In genomic region chr2:130556292-130556691, GRCm38 (mm10) we compare ENCODE assay signal across 26 mouse cellular contexts. TPM values are rescaled to one million over a fixed set of nuclear protein-coding genes. Genes with fewer than 3 reads are reported as not detected.
DNase-seq lines count a peak whose midpoint lies in the region; ATAC-seq lines count a peak whose summit lies in the region.
"Had no signal": no experiment of that assay in that cellular context is flagged by ENCODE, and none has a peak within 500 bp of the region (broad histone marks: within the 10 kb centered on the region; RNA-seq: fewer than 3 reads in every experiment).

No protein-coding gene starts in this region.

- peaks cover 36% of the 10 kb centered on the region for H3K36me3 ChIP-seq in kidney, embryonic 16.5 days (ENCODE audit: insufficient read depth, low read length)

- H3K27me3 ChIP-seq in kidney, embryonic 16.5 days (ENCODE audit: insufficient read depth, low read length): no peaks in the 10 kb centered on the region
- H3K27me3 ChIP-seq: CH12.LX; embryonic facial prominence, embryonic 12.5 days; forebrain, embryonic 13.5 days; forebrain, embryonic 15.5 days; Patski had no signal

- H3K4me2 ChIP-seq in kidney, embryonic 16.5 days (replicated peaks; ENCODE audit: low read depth, low read length): no peak overlapping the region
- H3K4me2 ChIP-seq: embryonic facial prominence, embryonic 12.5 days; forebrain, embryonic 13.5 days; forebrain, embryonic 15.5 days had no signal

- H3K4me1 ChIP-seq in kidney, embryonic 16.5 days (ENCODE audit: insufficient read depth, low read length): no peaks in the 10 kb centered on the region
- H3K4me1 ChIP-seq: embryonic facial prominence, embryonic 10.5 days; embryonic facial prominence, embryonic 12.5 days; forebrain, embryonic 13.5 days; forebrain, embryonic 15.5 days had no signal

- no peak overlapping the region for H3K9ac ChIP-seq in kidney, embryonic 16.5 days (replicated peaks; ENCODE audit: low read length)
- H3K9ac ChIP-seq: embryonic facial prominence, embryonic 12.5 days; forebrain, embryonic 13.5 days; forebrain, embryonic 15.5 days had no signal

- H3K27ac ChIP-seq in kidney, embryonic 16.5 days (ENCODE audit: low read length): no peak overlapping the region
- H3K27ac ChIP-seq: embryonic facial prominence, embryonic 10.5 days; embryonic facial prominence, embryonic 12.5 days; forebrain, embryonic 13.5 days; forebrain, embryonic 15.5 days had no signal

- ATAC-seq in kidney, embryonic 16.5 days (ENCODE audit: low FRiP score, low TSS enrichment): no peak
- ATAC-seq: activated CD4-positive, CD25-positive, alpha-beta regulatory T cell, adult 4 months; CD4-positive, CD25-positive, alpha-beta regulatory T cell, adult 4 months; forebrain, embryonic 13.5 days; forebrain, embryonic 15.5 days; Patski had no signal

- DNase-seq in kidney, adult 11 months: peak; percentile 27
- no peak for DNase-seq in kidney, postnatal 14 days
- peak; percentile 30 to 44 for DNase-seq in kidney, adult 8-10 months
- peak; percentile 25 to 46 for DNase-seq in kidney, postnatal 36 days
- no peak for DNase-seq in kidney, postnatal 10 days
- DNase-seq: adrenal gland, adult 8-10 months; adrenal gland, postnatal 14 days; adrenal gland, postnatal 36 days; B cell, adult 2 months; cerebellum, adult 11-12 months; cerebellum, adult 2 months; cerebellum, adult 9-10 months; cerebellum, postnatal 10 days; cerebellum, postnatal 25 days had no signal

- no peak overlapping the region for H3K4me3 ChIP-seq in kidney, embryonic 16.5 days (ENCODE audit: low read length)
- H3K4me3 ChIP-seq: embryonic facial prominence, embryonic 10.5 days; embryonic facial prominence, embryonic 12.5 days; forebrain, embryonic 13.5 days; forebrain, embryonic 15.5 days had no signal

- H3K9me3 ChIP-seq in kidney, embryonic 16.5 days (ENCODE audit: low read length): no peaks in the 10 kb centered on the region
- H3K9me3 ChIP-seq: embryonic facial prominence, embryonic 10.5 days; embryonic facial prominence, embryonic 12.5 days; forebrain, embryonic 13.5 days; forebrain, embryonic 15.5 days; G1E had no signal

- 76% methylated on average over 1 of the region's 1 CpGs for WGBS in kidney, embryonic 16.5 days

RNA-seq across cellular contexts. Expression of gene Mrps26, which starts 7.2 kb away (rescaled TPM):
- 98.5 and 104 TPM in 2 replicates for polyA plus RNA-seq in kidney, embryonic 16.5 days (2015; fragmentation: Nextera tagmentation; extraction: Ambion mirVana)

RNA-seq across cellular contexts. Expression of gene Oxt, which starts 19.7 kb away (rescaled TPM):
- 0.32 TPM in 1 of 2 replicates, not detected in the other for polyA plus RNA-seq in kidney, embryonic 16.5 days (2015; fragmentation: Nextera tagmentation; extraction: Ambion mirVana)
- polyA plus RNA-seq: activated CD4-positive, CD25-positive, alpha-beta regulatory T cell, adult 4 months; CD4-positive, CD25-positive, alpha-beta regulatory T cell, adult 4 months; embryonic facial prominence, embryonic 10.5 days; embryonic facial prominence, embryonic 12.5 days; embryonic facial prominence, embryonic 14.5 days; forebrain, embryonic 11.5 days; forebrain, embryonic 13.5 days; G1E; Patski had no signal

RNA-seq across cellular contexts. Expression of gene Avp, which starts 26.1 kb away (rescaled TPM):
- polyA plus RNA-seq in kidney, embryonic 16.5 days (2015; fragmentation: Nextera tagmentation; extraction: Ambion mirVana): not detected in 2 replicates
- polyA plus RNA-seq: activated CD4-positive, CD25-positive, alpha-beta regulatory T cell, adult 4 months; CD4-positive, CD25-positive, alpha-beta regulatory T cell, adult 4 months; cerebellum, adult 2 months; embryonic facial prominence, embryonic 10.5 days; embryonic facial prominence, embryonic 12.5 days; embryonic facial prominence, embryonic 14.5 days; forebrain, embryonic 11.5 days; G1E; Patski had no signal

Comparison
In these comparisons a context has a peak if more than half of its experiments do, and no peak if none do; other contexts are left out.
1. DNase-seq: peak in kidney, adult 11 months (single experiment), kidney, adult 8-10 months (2 of 2) and kidney, postnatal 36 days (2 of 2); none in kidney, postnatal 14 days (single experiment) and kidney, postnatal 10 days (single experiment).